Mouse (Mus musculus) kidney, postnatal 0 days (tissue): ENCODE data around the gene Kcnn3. TPM values are rescaled to one million over a fixed set of nuclear protein-coding genes. Genes with fewer than 3 reads are reported as not detected.

Experiments
- ATAC-seq: fragments of 200-750 bp; cut with Nextera tagmentation; replicated peaks from 2 replicates; pipeline ENCODE4 v1.8.0; 2017; ENCODE audit warnings: low read depth, moderate number of reproducible peaks, moderate TSS enrichment, moderate library complexity; ENCODE audit not compliant: low FRiP score
- DNase-seq: peaks from one replicate; pipeline ENCODE4 v3.0.0-alpha.2; 2016; ENCODE audit warnings: low spot score
- H3K27ac ChIP-seq: fragments of 300-500 bp; sonication (generic); 2 replicates; pipeline ENCODE4 v1.5.1; 2014; ENCODE audit warnings: mild to moderate bottlenecking
- H3K27me3 ChIP-seq: fragments of 300-500 bp; sonication (generic); 2 replicates; pipeline ENCODE4 v1.6.1; 2014; ENCODE audit warnings: low read length, mixed read lengths; ENCODE audit not compliant: insufficient read depth
- H3K36me3 ChIP-seq: fragments of 300-500 bp; sonication (generic); 2 replicates; pipeline ENCODE4 v1.6.1; 2014; ENCODE audit warnings: low read length, mixed read lengths; ENCODE audit not compliant: insufficient read depth
- H3K4me1 ChIP-seq: fragments of 300-500 bp; sonication (generic); replicated peaks from 2 replicates; pipeline ENCODE4 v1.6.1; 2014; ENCODE audit warnings: antibody characterized with exemption, low read length, mixed read lengths; ENCODE audit not compliant: insufficient read depth
- H3K4me2 ChIP-seq: fragments of 300-500 bp; sonication (generic); 2 replicates; pipeline ENCODE4 v1.6.1; 2014; ENCODE audit warnings: mild to moderate bottlenecking, low read length, moderate library complexity, mixed read lengths
- H3K4me3 ChIP-seq: fragments of 300-500 bp; sonication (generic); replicated peaks from 2 replicates; pipeline ENCODE4 v1.5.1; 2014; ENCODE audit warnings: low read depth, low read length
- H3K9ac ChIP-seq: fragments of 300-500 bp; sonication (generic); 2 replicates; pipeline ENCODE4 v1.6.1; 2014; ENCODE audit warnings: low read depth, low read length
- H3K9me3 ChIP-seq: fragments of 300-500 bp; sonication (generic); replicated peaks from 2 replicates; pipeline ENCODE4 v1.6.1; 2016; ENCODE audit warnings: low read length, inconsistent platforms, mixed read lengths
- CTCF ChIP-seq: IDR thresholded peaks from 2 replicates; pipeline ENCODE4 v1.5.1; 2016; ENCODE audit warnings: antibody characterized with exemption, low read depth, mild to moderate bottlenecking, moderate library complexity
- WGBS: fragments of 180-500 bp; shearing (Covaris S2); extraction: QIAGEN DNeasy Blood & Tissue Kit; methylation state at CpG from one replicate; pipeline ENCODE4 v1.1.7; 2014; 5-methylcytosine and 5-hydroxymethylcytosine counted together
- polyA plus RNA-seq: library from polyadenylated mRNA; unstranded; fragments of >200 nt; fragmentation: Nextera tagmentation; extraction: Ambion mirVana; gene quantifications from 2 replicates; pipeline ENCODE4 v1.2.1, GENCODE M21; 2015

The Kcnn3 gene
- polyA plus RNA-seq, 1 experiment from 2014 or later: 1.6 TPM

GRCm38 (mm10) chr3:89569058-89569457 is 49.1 kb downstream of the Kcnn3 start:
- DNase-seq: no peak
- Histone ChIP-seq H3K27me3 (no peaks in the 10 kb centered on the region), H3K4me3 (no peak overlapping the region), H3K27ac (no peak overlapping the region), H3K9me3 (no peaks in the 10 kb centered on the region), H3K4me1 (no peaks in the 10 kb centered on the region), H3K4me2 (no peak overlapping the region), H3K9ac (no peak overlapping the region), H3K36me3 (no peaks in the 10 kb centered on the region)
- no peak for ATAC-seq
- TF ChIP-seq CTCF: no peak
- 95% methylated on average over 1 of the region's 1 CpGs for WGBS

- TF ChIP-seq CTCF: no peak
- Histone ChIP-seq H3K27me3 (no peaks in the 10 kb centered on the region), H3K36me3 (no peaks in the 10 kb centered on the region), H3K4me2 (no peak overlapping the region), H3K4me1 (no peaks in the 10 kb centered on the region), H3K9ac (no peak overlapping the region), H3K9me3 (no peaks in the 10 kb centered on the region), H3K27ac (no peak overlapping the region), H3K4me3 (no peak overlapping the region)
- ATAC-seq (no peak), DNase-seq (no peak)
- WGBS: 53% methylated on average over 7 of the region's 7 CpGs
These were observed 49.9 kb downstream of the Kcnn3 start for GRCm38 (mm10) chr3:89569707-89570324.

- no peak overlapping the region for H3K9ac ChIP-seq
- DNase-seq (no peak), ATAC-seq (no peak)
- H3K27ac ChIP-seq: no peak overlapping the region
- 51% methylated on average over 3 of the region's 3 CpGs for WGBS
- H3K36me3 ChIP-seq: no peaks in the 10 kb centered on the region
- no peaks in the 10 kb centered on the region for H3K27me3 ChIP-seq
- no peaks in the 10 kb centered on the region for H3K9me3 ChIP-seq
- H3K4me1 ChIP-seq: no peaks in the 10 kb centered on the region
- H3K4me2 ChIP-seq: no peak overlapping the region
- TF ChIP-seq CTCF: no peak
- H3K4me3 ChIP-seq: no peak overlapping the region
These were observed 50.4 kb downstream of the Kcnn3 start for GRCm38 (mm10) chr3:89570362-89570761.

GRCm38 (mm10) chr3:89574260-89574659 is 54.3 kb downstream of the Kcnn3 start:
- 57% methylated on average over 2 of the region's 2 CpGs for WGBS
- no peak for ATAC-seq

GRCm38 (mm10) chr3:89576381-89576780 is 56.4 kb downstream of the Kcnn3 start:
- Histone ChIP-seq H3K4me1 (no peaks in the 10 kb centered on the region), H3K36me3 (no peaks in the 10 kb centered on the region), H3K4me2 (no peak overlapping the region), H3K27ac (no peak overlapping the region), H3K4me3 (no peak overlapping the region), H3K9me3 (no peaks in the 10 kb centered on the region), H3K9ac (no peak overlapping the region), H3K27me3 (no peaks in the 10 kb centered on the region)
- DNase-seq: no peak
- no peak for ATAC-seq
- 95% methylated on average over 6 of the region's 6 CpGs for WGBS
- TF ChIP-seq CTCF: no peak

More at GRCm38 (mm10) chr3:89574260-89574659, 54.3 kb downstream of the Kcnn3 start:
- Histone ChIP-seq H3K36me3 (no peaks in the 10 kb centered on the region), H3K4me2 (no peak overlapping the region), H3K4me1 (no peaks in the 10 kb centered on the region), H3K9ac (no peak overlapping the region), H3K27ac (no peak overlapping the region), H3K27me3 (no peaks in the 10 kb centered on the region), H3K4me3 (no peak overlapping the region), H3K9me3 (no peaks in the 10 kb centered on the region)
- DNase-seq: peak; percentile 67
- peak; percentile 58 for TF ChIP-seq CTCF

- Histone ChIP-seq H3K36me3 (no peaks in the 10 kb centered on the region), H3K4me1 (no peaks in the 10 kb centered on the region), H3K27me3 (no peaks in the 10 kb centered on the region), H3K9ac (no peak overlapping the region), H3K9me3 (no peaks in the 10 kb centered on the region), H3K4me2 (no peak overlapping the region), H3K27ac (no peak overlapping the region), H3K4me3 (no peak overlapping the region)
- WGBS: 82% methylated on average over 5 of the region's 5 CpGs
- no peak for DNase-seq
- no peak for TF ChIP-seq CTCF
- ATAC-seq: no peak
These were observed 57.2 kb downstream of the Kcnn3 start for GRCm38 (mm10) chr3:89577154-89577553.

- no peaks in the 10 kb centered on the region for H3K4me1 ChIP-seq
- H3K27me3 ChIP-seq: no peaks in the 10 kb centered on the region
- DNase-seq: no peak
- no peak overlapping the region for H3K9ac ChIP-seq
- no peaks in the 10 kb centered on the region for H3K36me3 ChIP-seq
- no peak overlapping the region for H3K27ac ChIP-seq
- TF ChIP-seq CTCF: peak; percentile 36; the same call in 1 of the 2 replicates
- no peak overlapping the region for H3K4me2 ChIP-seq
- no peaks in the 10 kb centered on the region for H3K9me3 ChIP-seq
- no peak overlapping the region for H3K4me3 ChIP-seq
- WGBS: 65% methylated on average over 4 of the region's 4 CpGs
- no peak for ATAC-seq
These were observed 58.1 kb downstream of the Kcnn3 start for GRCm38 (mm10) chr3:89578083-89578482.
